Mouse (Mus musculus) left cerebral cortex, adult 18-20 months (tissue): ENCODE data around the gene Nedd4. TPM values are rescaled to one million over a fixed set of nuclear protein-coding genes. Genes with fewer than 3 reads are reported as not detected.
"Not testable (repeated sequence)": the region's sequence is repeated elsewhere in the genome, so short reads cannot be mapped to it uniquely, and the experiment has no call there.

Experiments used
- DNase-seq, 2 experiments: peaks; one replicate each; pipeline ENCODE4 v3.0.0; 2021 to 2022; ENCODE audit warnings: low spot score in 2 of 2, mixed read lengths in 1 of 2
- long read RNA-seq, 2 experiments: library from polyadenylated mRNA; stranded (forward); transcript quantifications; one replicate each; pipeline ENCODE4 v2.0.0; 2021
- total RNA-seq, 2 experiments: library from RNA; stranded (reverse); gene quantifications; 2 replicates each; pipeline ENCODE4 v1.2.3; 2021

Gene Nedd4
- total RNA-seq: 100 to 1,000 TPM; 289 to 298 TPM
- long read RNA-seq, experiment 1, full-length matches to known transcripts: 110 of 153 reads
- long read RNA-seq, experiment 1, partial matches to known transcripts: 21 of 153 reads
- long read RNA-seq, experiment 1, other reads (novel, unspliced or antisense): 22 of 153 reads
- long read RNA-seq, experiment 2, full-length matches to known transcripts: 76 of 106 reads
- long read RNA-seq, experiment 2, partial matches to known transcripts: 10 of 106 reads
- long read RNA-seq, experiment 2, other reads (novel, unspliced or antisense): 20 of 106 reads

DNA sequence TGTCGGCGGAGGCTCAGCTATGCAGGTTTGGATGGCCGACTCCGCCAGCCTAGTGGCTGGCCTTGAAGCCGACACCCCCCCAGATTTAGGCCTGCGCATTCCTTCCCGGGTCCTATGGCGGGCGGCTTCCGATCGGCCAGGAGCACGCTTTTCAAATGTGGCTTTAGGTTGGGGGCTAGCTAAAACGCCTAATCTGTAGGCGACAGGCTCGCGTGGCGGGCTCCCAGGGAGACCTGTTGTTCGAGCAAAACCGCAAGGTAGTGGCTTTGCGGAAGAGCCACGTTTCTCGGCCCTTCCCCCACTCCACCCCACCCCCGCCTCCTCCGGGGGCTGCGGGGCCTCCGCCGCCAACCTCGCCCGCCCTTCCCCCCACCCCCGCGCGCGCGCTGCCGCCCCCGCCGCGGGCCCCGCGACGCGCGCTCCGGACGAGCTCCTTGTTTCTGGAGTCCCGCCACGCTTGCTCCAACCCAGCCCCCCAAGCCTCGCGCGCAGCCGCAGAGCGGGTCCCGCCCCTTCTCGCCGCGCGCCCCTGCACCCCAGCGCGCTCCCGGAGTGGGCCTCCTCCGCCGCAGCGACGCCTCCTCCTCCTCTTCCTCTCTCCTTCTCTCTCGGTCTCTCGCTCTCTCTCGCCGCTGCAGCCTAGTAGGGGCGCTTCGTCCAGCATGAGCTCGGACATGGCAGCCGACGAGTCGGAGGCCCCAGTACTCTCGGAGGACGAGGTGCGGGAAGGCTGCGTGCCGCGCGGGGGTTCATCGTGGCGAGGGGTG lies at the start of gene Nedd4:
TSS of gene Nedd4 (plus strand) at position 452 of the 767 bp plus-strand sequence.
- peak; percentile 94 to 95 for DNase-seq

DNA sequence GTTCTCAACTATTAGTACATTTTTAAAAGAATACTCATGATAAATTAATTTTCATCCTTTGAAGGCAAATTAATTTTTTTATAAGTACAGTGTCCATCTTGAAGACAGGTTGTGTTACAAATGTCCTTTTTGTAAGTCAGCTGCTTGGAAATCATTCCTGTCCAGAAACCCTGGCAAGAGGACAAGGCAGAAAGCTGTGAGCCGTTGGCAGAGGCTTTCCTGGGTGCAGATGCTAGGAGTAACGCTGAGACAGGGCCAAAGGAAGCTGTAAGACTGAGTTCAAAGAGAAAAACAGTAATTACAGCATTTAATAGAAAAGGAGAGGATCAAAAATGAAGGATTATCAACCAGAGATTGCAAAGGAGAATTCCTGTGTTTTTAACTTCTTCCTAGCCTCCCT lies 48.3 kb upstream of the Nedd4 start:
- DNase-seq: no peak

DNA sequence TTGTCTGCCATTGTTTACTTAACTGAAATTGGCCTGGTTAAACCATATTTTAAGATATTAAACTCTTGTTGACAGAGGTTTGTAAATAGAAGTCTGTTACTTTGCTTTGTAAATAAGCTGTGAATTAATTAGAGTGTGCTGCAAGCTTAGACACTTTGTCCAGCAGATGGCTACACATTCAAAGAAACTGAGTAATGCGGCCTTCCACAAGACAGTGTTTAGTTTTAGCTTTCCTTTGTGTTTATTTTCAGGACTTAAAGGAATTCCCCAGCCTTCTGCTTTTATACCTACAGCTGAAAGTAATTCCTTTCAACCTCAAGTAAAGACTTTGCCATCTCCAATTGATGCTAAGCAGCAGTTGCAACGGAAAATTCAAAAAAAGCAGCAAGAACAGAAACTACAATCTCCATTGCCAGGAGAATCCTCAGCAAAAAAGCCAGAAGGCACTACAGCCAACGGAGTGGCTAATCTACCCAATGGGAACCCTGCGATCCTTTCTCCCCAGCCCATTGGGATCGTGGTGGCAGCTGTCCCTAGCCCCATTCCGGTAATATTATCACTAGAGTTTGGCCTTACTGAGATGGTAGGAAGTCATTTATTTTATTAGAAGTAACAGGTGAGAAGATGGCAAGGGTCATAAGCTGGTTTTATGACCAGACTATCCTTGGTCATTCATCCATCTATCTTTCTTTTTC lies 47.2 kb upstream of the Nedd4 start:
- DNase-seq: no peak

DNA sequence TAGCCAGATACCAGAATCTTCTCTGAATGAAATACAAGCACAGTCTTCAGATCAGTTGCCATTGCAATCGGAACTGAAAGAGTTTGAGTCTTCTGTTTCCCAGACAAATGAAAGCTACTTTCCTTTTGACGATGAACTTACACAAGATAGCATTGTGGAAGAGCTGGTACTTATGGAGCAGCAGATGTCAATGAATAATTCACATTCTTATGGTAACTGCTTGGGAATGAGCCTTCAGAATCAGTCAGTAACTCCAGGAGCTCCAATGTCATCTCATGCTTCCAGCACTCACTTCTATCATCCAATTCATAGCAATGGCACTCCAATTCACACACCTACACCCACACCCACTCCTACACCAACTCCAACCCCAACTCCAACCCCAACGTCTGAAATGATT lies 44.1 kb upstream of the Nedd4 start:
- no peak for DNase-seq

DNA sequence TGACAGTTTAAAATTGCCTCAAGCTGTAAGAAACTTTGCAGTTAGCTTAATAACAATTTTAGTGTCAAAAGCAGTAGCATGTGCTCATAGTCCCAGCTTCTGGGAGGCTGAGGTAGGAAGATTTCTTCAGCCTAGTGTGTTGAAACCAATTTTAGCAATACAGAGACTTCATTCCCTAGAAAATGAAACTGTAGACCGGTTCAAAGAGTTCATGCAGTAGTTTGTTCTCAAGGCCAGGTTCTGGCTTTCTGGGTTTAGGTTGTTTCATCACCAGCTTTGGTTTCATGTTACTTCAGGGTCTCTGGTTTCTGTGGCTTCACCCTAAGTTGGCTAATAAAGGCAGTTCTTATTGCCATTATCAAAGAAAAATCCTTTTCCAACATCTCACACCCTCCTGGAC lies 38.5 kb upstream of the Nedd4 start:
- DNase-seq: no peak

DNA sequence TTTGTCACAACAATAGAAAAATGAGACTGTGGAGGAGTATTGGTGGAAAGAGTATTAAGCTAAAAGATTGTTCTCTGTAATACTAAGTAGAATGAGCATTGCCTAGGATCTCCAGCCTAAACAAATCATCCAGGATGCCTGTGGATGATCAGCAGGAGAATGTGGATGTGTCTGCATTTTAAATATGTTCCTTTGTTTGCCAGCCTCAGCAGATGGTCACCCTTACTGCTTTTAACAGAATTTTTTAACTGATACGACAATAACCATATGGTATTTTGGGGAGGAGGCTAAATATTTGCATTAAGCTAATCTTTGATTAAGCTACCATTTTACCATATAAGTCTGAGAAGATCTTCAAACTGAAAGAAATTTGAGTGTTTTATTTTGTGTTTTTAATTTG lies 34.5 kb upstream of the Nedd4 start:
- no peak for DNase-seq

DNA sequence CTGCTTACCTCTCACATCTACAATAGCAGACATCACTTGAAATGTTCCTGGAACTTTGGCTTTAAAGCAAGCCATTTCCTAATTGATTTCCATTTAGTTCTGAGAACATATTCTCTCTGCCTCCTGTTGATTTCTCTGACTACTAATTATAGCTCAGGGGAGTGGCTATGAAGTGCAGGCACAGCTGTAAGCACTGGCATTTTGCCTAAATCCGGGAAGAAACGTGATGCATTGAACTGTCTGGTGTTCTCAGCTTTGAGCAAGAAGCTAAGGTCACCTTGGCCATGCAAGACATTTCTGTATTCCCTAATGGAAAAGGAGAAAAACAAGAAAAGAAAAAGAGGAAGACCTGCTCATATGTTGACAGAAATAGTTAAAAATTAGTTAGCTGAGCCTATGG lies 33.6 kb upstream of the Nedd4 start:
- no peak for DNase-seq

DNA sequence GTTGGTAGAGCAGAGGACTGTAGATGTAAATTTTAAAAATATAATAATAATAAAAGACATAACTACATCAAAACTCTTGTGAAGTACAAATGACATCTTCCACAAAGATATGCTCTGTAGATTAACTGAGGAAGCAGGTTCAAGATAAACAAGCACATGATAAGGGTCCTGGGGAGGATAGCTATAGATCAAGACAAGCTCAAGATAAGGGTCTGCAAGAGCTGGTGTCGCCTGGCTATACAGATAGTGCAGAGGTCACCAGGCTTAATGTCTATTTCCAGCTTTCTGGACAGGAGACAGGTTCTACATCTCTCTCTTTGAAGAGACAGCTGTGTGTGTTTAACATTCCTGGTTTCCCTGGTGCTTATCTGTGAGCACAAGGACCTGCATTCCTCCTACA lies 29.9 kb upstream of the Nedd4 start:
- no peak for DNase-seq

DNA sequence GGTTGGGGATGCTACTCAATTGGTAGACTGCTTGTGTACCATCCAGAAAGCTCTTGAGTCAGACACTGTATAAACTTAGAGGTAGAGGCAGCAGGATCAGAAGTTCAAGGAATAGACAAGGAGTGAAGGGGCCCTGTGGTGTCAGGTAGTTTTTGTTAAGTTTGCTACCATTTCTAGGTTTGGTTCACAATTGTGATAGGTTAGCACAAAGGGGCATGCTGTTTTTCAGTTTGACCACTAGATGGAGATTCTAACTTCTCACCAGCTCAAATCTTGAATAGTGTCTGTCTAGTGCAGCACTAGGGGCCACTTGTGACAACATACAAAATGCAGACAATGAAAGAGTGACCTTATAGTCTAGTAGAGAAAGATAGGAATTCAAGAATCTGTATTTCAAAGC lies 27.0 kb upstream of the Nedd4 start:
- DNase-seq: no peak

DNA sequence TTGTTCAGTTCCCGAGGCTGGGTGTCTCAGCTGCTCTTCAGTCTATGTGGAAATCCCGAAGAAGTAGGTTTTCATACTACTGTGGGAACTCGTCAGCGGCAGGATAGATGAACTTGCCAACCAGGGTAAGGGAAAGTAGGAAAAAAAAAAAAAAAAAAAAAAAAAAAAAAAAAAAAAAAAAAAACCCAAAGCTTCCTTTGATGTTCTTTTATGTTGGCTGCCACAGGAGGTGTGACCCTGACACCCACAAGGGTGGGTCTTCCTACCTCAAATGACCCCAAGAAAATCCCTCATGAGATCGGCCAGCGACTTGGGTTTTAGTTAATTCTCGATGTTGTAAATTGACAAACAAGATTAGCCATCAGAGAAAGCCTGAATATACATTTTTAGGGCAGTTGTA lies 25.6 kb upstream of the Nedd4 start:
- DNase-seq: no peak

DNA sequence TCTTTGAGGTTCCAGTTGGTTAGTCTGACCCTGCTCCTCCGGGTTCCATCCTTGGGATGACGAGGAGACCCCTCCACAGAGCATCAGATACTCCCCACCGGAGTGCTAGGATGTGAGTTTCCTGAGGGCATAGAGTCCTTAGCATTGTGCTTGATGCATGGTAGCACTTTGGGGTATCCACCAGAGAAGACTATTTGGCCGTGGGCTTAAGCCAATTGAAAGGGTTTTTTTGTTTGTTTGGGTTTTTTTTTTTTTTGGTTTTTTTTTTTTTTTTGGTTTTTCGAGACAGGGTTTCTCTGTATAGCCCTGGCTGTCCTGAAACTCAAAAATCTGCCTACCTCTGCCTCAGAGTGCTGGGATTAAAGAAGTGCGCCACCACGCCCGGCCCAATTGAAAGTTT lies 24.9 kb upstream of the Nedd4 start:
- no peak for DNase-seq

DNA sequence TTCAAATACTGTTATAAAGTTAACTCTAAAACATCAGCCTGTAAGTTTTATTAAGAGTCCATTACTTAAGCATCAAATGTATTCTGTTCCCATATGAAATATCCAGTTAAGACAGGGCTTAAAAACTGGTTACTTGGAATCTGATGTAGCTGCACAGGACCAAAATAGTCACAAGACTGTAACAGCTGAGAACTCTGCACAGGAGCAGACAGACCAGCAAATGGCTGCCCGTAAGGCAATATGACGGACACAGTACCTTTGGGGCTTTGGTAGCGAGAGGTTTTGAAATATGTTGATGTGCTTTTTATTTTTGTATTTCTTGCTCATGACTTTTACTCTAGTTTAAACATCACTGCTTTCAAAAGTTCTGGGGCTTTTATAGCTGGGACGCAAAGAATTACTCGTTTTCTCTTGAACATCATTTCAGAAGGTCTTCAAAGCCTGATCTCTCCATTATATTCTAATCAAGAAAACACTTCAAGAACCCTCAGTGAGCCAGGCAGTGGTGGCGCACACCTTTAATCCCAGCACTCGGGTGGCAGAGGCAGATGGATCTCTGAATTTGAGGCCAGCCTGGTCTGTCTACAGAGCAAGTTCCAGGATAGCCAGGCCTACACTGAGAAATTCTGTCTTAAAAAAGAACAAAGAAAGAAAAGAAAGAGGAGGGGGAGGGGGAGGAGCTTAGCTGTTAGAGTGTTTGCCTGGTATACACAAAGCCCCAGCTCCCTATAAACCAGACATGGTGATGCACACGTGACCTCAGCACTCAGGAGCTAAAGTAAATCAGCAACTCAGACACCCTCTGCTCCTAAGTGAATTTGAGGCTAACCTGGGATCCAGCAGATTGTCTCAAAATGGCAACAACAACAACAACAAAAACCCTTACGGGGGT lies 22.9 kb upstream of the Nedd4 start:
- DNase-seq: no peak

DNA sequence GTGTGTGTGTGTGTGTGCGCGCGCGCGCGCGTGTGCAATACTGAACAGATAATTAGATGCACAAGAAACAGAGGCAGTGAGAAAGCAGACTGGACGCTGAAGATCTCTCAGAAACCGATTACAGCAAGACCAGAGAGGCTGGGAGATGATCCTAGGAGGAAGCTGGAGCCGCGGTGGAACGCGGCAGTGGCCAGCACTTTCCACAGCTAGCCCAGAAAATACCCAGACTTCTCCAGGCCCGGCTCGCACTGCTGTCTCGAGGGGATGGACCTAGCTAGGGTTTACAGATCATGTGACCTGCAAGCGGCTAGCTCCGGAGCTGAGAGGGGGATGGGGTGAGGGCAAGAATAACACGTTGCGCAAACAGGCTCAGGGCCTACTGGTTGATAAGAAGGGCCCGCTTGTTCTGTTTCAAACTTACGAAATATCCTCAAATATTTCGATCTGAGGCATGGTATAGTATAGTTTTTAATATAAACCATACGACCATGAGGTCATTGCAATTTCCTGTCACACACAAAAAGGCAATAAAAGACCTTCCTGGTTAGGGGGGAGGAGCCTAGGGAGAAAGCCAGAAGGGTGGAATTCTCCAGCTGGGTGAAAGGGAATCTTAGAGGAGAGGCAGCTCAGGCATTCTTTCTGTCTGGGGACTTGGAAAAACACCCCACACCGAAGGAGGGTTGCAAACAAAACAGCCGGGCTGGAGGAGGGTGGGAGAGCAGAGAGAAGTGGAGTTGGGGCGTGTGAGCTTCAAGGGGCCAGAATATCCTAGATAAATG lies 22.1 kb upstream of the Nedd4 start:
- peak; percentile 59 to 62 for DNase-seq

DNA sequence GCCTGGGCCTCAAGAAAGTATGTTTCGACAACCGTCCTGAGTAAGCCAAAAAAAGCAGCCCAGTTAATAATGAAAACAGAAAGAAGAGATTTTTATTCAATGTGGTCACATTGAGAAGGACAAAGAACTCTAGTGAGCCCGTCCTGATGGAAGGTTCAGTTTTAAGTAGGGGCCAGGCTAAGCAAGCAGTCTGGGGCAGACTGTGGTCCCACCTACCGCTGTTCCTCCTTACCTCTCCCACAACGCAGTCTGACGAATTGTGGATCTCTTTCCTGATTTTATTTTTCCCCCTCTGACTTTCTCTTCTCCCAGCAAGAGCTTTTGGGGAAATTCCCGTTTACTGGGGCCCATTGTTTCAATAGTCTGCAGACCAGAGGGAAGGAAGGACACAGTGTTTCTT lies 21.5 kb upstream of the Nedd4 start:
- DNase-seq: no peak

DNA sequence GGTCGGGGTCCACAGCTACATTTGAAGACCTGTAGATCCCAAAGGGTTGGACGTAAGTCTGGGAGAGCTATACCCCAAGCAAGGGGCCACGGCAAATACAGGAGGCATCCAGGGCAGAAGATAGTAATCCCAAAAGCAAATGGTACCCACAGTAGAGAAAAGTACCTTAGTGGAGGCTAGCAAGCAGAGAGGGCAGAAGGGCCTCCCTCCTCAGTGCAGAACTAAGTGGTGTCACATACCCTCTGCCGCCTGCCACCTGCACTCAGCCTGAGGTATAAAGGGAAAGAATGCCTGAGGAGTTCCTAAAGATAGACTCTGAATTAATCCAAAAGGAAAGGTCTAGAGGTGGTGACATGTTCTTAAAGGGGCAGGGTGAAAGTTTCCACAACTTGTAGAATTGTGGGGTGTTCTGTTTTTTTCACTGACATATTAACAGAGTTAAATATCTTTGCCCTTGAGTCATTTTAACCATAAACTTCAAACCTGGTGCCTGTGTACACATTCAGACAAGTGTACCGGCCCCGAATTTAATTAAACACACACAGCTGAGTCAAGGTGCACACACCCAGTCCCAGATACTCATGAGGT lies 21.0 kb upstream of the Nedd4 start:
- no peak for DNase-seq

DNA sequence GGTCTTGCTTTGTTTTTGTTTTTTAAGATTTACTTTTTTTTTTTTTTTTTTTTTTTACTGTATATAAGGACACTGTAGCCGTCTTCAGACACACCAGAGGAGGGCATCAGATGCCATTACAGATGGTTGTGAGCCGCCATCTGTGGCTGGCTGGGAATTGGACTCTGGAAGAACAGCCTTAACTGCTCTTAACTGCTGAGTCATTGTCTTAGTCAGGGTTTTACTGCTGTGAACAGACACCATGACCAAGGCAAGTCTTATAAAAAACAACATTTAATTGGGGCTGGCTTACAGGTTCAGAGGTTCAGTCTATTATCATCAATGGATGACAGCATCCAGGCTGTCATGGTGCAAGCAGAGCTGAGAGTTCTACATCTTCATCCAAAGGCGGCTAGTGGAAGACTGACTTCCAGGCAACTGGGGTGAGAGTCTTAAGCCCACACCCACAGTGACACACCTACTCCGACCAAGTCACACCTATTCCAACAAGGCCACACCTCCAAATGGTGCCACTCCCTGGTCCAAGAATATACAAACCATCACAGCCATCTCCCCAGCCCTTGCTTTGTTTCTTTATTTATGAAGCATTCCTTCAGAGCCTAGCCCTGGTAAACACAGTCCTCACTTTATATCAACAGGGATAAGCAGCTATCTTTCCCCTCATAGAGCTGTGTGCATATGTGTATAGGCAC lies 19.2 kb upstream of the Nedd4 start:
- DNase-seq: not testable (repeated sequence)

DNA sequence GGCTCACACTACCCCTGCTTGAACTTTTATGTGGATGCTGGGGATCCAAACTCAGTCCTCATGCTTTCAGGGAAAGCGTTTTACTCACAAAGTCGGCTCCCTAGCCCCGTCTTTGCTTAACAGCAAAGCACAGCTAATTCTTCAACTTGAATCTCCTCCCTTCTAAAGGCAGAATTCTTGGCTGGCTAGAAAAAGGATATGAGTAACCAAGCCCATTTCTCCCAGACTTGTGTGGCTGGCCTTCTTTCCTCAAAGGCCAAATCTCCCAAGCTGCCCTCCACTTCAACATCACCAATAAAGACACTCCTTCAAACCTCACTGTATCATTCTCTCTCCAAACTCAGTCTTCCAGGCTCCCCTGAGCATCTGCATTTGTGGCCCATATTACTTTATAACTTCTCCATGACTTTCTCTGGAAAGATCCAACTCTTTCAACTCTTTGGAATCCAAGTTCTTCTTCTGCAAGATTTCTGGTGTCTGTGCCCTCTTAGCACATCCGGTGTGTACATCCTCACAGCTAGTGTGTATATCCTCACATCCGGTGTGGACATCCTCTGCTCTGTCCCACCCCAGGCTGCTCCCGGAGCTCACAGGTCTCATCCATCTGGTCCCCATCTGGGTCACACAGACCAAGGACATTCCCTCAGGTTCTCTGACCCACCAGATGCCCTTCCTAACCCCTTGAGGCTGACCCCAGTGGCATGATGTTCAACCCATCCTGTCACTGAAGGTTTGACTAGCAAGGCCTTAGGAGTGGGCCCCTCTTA lies 18.3 kb upstream of the Nedd4 start:
- DNase-seq: no peak

DNA sequence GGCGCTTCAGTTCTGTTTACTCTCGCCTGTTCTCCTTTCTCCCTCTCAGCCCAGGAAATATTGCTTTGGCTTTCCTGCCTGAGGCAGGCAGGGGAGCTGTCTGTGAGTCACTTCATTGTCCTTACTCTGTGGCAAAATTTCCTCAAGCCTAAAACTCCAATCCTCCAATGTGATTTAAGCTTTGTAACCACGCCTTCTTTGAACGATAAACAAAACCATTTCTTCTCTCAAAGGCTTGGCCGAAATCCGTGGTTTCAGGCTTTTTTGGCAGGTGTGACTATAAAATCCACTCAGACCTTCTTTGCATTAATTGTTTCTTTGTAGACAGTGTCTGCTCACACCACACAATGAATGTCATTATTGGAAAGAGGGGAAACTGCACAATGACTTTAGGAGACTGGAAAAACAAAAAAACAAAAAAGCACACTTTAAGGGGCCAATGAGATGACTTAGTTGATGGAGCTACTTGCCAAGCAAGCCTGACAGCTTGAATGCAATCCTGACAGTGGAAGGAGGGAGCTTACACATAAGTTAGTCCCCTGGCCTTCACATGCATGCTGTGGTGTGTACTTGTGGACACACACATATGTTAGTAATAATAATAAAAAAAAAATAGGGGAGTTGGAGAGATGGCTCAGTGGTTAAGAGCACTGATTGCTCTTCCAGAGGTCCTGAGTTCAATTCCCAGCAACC lies 17.6 kb upstream of the Nedd4 start:
- DNase-seq: no peak
